Mouse (Mus musculus) thymus, adult 2 months (tissue): ENCODE results near the gene Abhd18. TPM values are rescaled to one million over a fixed set of nuclear protein-coding genes. Genes with fewer than 3 reads are reported as not detected.
"Not testable (repeated sequence)": the region's sequence is repeated elsewhere in the genome, so short reads cannot be mapped to it uniquely, and the experiment has no call there.

Source experiments
- DNase-seq: peaks from one replicate; pipeline ENCODE4 v3.0.0; 2021
- H3K27ac ChIP-seq: fragments of 200-500 bp; 2 replicates; pipeline ENCODE4 v1.5.1; 2012; ENCODE audit warnings: low read length, control low read depth; ENCODE audit not compliant: control insufficient read depth, insufficient read depth
- H3K27me3 ChIP-seq: fragments of 200-500 bp; 2 replicates; pipeline ENCODE4 v1.6.1; 2012; ENCODE audit warnings: mild to moderate bottlenecking, low read length, moderate library complexity, mixed read lengths; ENCODE audit not compliant: control insufficient read depth, insufficient read depth
- H3K36me3 ChIP-seq: fragments of 200-500 bp; 2 replicates; pipeline ENCODE4 v1.6.1; 2012; ENCODE audit warnings: mild to moderate bottlenecking, low read length, moderate library complexity; ENCODE audit not compliant: control insufficient read depth, insufficient read depth
- H3K4me1 ChIP-seq: fragments of 200-500 bp; replicated peaks from 2 replicates; pipeline ENCODE4 v1.6.1; 2012; ENCODE audit warnings: low read length; ENCODE audit not compliant: control insufficient read depth, insufficient read depth
- H3K4me3 ChIP-seq: fragments of 200-500 bp; 2 replicates; pipeline ENCODE4 v1.5.1; 2012; ENCODE audit warnings: mild to moderate bottlenecking, low read length, control low read depth, moderate library complexity; ENCODE audit not compliant: control insufficient read depth, insufficient read depth
- CTCF ChIP-seq: fragments of 200-500 bp; IDR thresholded peaks from 2 replicates; pipeline ENCODE4 v1.5.1; 2012; ENCODE audit warnings: mild to moderate bottlenecking, control low read depth, low read length, moderate library complexity, borderline replicate concordance; ENCODE audit not compliant: control insufficient read depth, poor library complexity, insufficient read depth; ENCODE audit errors: extremely low read depth
- POLR2A ChIP-seq: fragments of 200-500 bp; IDR thresholded peaks from 2 replicates; pipeline ENCODE4 v1.6.1; 2012; ENCODE audit warnings: mild to moderate bottlenecking, low read length, control low read depth, moderate library complexity; ENCODE audit not compliant: control insufficient read depth, poor library complexity, insufficient read depth; ENCODE audit errors: extremely low read depth
- WGBS: fragments of 180-500 bp; shearing (Covaris S2); methylation state at CpG from one replicate; pipeline ENCODE4 v1.1.7; 2018; 5-methylcytosine and 5-hydroxymethylcytosine counted together
- polyA plus RNA-seq: library from polyadenylated mRNA; depleted of rRNA; stranded (reverse); fragments of >200 nt; gene quantifications from 2 replicates; pipeline ENCODE4 v1.2.3, GENCODE M21; 2012

The Abhd18 gene
- polyA plus RNA-seq, 1 experiment = 6.4 TPM

GRCm38 (mm10) chr3:40893816-40894258, 47.1 kb downstream of the Abhd18 start:
- under 1% methylated on average over 38 of the region's 38 CpGs for WGBS

DNA sequence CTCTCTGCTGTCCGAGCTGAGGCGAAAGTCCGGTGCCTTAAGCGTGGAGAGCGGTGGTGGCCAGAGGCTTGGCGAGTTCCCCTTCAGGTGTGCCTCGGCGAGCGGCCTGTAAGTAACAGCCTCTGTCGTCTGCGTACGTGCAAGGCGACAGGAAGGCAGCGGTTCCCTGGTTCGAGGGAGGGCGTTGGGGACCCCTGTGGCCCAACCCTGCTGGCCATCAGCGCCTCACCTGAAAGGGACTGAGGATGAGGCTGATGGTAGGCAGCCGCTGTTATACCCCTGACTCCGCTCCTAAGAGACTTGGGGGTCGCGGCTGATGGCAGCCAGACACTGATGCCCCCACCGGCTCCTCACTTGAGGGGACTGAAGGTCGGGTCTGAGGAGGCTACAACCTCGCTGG, 47.6 kb downstream of the Abhd18 start:
- H3K4me1 ChIP-seq, H3K27ac ChIP-seq, H3K27me3 ChIP-seq, H3K36me3 ChIP-seq: not testable (repeated sequence)
- peak overlapping the region; percentile 78 for H3K4me3 ChIP-seq
- DNase-seq = peak; percentile 44
- 3% methylated on average over 21 of the region's 24 CpGs for WGBS

More at GRCm38 (mm10) chr3:40893816-40894258, 47.1 kb downstream of the Abhd18 start:
- H3K4me3 ChIP-seq = peak overlapping the region; percentile 92
- peak; percentile 65; the same call in 1 of the 2 replicates for TF ChIP-seq CTCF
- TF ChIP-seq POLR2A = 0 out of 2 replicates have a peak, but pooled peaks have one; percentile 36
- H3K27ac ChIP-seq, H3K27me3 ChIP-seq, H3K4me1 ChIP-seq, H3K36me3 ChIP-seq: not testable (repeated sequence)
- peak; percentile 98 for DNase-seq

- not testable (repeated sequence) for DNase-seq, H3K27me3 ChIP-seq, H3K27ac ChIP-seq, H3K36me3 ChIP-seq, H3K4me1 ChIP-seq, H3K4me3 ChIP-seq
- WGBS = 96% methylated on average over 8 of the region's 10 CpGs
Observed at GRCm38 (mm10) chr3:40902443-40902842, 55.7 kb downstream of the Abhd18 start, which contains the start of gene 1700034I23Rik. Gene 1700034I23Rik (minus strand): TSS chr3:40902543.

DNA sequence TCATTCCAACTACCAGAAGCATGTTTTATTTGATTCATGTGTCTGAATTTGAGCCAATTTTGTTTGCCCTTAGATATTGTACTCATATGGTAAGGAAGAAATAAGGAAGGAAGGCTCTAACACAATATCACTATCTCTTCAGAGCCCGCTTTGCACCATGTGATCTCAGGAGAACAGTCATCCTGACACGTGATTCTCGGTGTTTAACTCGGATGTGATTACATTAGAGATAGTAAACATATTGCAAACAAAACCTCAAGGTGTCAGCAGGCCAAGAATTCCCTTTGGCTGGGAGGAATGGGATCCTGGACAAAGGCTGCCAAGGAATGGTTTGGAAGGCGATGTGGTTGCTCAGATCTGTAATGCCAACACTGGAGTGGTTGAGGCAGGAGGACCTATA, 91.4 kb downstream of the Abhd18 start:
- H3K4me3 ChIP-seq = no peak overlapping the region
- H3K27ac ChIP-seq = no peak overlapping the region
- H3K27me3 ChIP-seq = no peaks in the 10 kb centered on the region
- no peak for TF ChIP-seq CTCF
- no peak for TF ChIP-seq POLR2A
- H3K36me3 ChIP-seq = peaks cover 8% of the 10 kb centered on the region
- DNase-seq = no peak
- 96% methylated on average over 5 of the region's 5 CpGs for WGBS
- no peaks in the 10 kb centered on the region for H3K4me1 ChIP-seq

DNA sequence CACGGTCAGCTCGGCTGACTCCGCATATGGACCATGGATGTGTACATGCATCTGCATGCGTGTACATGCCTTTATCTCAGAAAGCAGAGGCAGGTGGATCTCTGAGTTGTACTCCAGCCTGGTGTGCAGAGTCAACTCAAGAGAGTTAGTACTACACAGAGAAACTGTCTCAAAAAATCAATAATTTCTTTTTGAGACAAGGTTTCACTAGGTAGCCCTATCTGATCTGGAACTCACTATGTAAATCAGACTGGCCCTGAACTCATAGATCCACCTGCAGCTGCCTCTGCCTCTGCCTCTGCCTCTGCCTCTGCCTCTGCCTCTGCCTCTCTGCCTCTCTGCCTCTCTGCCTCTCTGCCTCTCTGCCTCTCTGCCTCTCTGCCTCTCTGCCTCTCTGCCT, 91.8 kb downstream of the Abhd18 start:
- WGBS = 99% methylated on average over 4 of the region's 4 CpGs
- Histone ChIP-seq H3K4me1 (no peaks in the 10 kb centered on the region), H3K27me3 (no peaks in the 10 kb centered on the region), H3K4me3 (no peak overlapping the region), H3K36me3 (peaks cover 8% of the 10 kb centered on the region), H3K27ac (no peak overlapping the region)
- DNase-seq = no peak
- TF ChIP-seq CTCF (no peak), POLR2A (no peak)

DNA sequence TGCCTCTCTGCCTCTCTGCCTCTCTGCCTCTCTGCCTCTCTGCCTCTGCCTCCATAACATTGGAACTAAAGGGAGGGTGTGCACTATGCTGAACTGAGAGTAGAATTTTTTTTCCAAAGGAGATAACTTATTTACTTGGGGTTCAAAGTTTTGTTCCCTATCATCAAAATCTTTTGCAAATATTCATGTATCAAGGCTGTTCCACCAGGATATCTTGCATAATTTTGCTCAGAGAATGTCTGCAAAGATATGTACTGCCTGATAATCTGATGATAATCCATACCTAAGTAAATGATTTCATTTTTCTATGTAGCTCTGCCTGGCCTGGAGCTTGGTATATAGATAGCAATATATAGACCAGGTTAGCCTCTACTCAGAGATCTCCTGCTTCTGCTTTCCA, 92.2 kb downstream of the Abhd18 start:
- no peak overlapping the region for H3K27ac ChIP-seq

DNA sequence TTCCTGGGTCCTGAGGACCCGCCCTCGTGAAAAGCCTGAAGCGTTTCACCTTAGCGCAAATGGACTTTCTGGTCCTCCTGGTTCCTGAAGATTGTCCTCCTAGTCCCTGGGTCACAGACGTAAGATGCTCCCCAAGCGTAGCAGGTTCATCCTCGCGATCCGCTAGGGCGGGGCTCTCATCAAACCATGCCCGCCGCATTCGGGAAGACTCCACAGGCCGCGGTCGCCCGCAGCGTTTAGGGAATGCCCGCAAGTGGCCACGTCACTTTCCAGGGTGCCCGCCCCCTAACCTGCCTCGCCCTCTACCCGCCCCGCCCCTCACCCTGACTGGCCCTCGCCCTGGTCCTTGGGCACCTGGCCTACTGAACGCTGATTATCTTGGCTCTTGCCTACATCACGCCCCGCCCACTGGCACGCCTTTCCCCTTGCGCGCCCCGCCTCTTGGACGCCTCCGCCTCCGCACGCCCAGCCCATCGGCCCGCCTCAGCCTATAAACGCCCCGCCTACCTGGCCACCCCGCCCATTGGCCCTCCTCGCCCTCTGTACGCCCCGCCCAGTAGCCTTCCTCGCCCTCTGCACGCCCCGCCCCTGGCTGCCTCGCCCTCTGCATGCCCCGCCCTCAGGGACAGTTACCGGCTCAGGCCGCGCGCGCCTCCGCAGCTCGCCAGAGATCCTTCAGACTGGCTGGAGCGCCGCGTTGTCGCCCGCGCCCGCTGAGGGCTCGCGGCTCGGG, 102.6 kb downstream of the Abhd18 start, which contains the start of gene Larp1b:
TSS of gene Larp1b (plus strand) at position 659 of the 733 bp plus-strand sequence.
- no peak within 1 kb of the TSS for H3K27ac ChIP-seq
- TF ChIP-seq POLR2A (peak; percentile 71), CTCF (peak; percentile 53; the same call in 1 of the 2 replicates)
- H3K4me3 ChIP-seq = peak within 1 kb of the TSS; percentile 70
- no peaks in the 10 kb centered on the region for H3K27me3 ChIP-seq
- under 1% methylated on average over 66 of the region's 66 CpGs for WGBS
- H3K36me3 ChIP-seq = no peaks in the 10 kb centered on the region
- H3K4me1 ChIP-seq = peaks cover 3% of the 10 kb centered on the region
- peak; percentile 100 for DNase-seq

More for the DNA sequence above, 92.2 kb downstream of the Abhd18 start:
- Histone ChIP-seq H3K36me3 (peaks cover 3% of the 10 kb centered on the region), H3K4me3 (no peak overlapping the region), H3K4me1 (no peaks in the 10 kb centered on the region), H3K27me3 (no peaks in the 10 kb centered on the region)
- no peak for DNase-seq
- TF ChIP-seq CTCF (no peak), POLR2A (no peak)
